Mouse (Mus musculus) urinary bladder, postnatal 14 days (tissue): Measurements from ENCODE around the gene Meiob.

Source experiments
- DNase-seq: peaks from one replicate; pipeline ENCODE4 v3.0.0; 2021; ENCODE audit warnings: low spot score

Gene Meiob

GRCm38 (mm10) chr17:24874405-24874745 lies 70.3 kb downstream of the Meiob start:
- no peak for DNase-seq

- DNase-seq: no peak
These were observed 70.9 kb downstream of the Meiob start for GRCm38 (mm10) chr17:24874989-24875388.

GRCm38 (mm10) chr17:24877336-24878116 lies 73.4 kb downstream of the Meiob start:
- no peak for DNase-seq

GRCm38 (mm10) chr17:24878117-24878397 lies 74.0 kb downstream of the Meiob start:
- no peak for DNase-seq

DNA sequence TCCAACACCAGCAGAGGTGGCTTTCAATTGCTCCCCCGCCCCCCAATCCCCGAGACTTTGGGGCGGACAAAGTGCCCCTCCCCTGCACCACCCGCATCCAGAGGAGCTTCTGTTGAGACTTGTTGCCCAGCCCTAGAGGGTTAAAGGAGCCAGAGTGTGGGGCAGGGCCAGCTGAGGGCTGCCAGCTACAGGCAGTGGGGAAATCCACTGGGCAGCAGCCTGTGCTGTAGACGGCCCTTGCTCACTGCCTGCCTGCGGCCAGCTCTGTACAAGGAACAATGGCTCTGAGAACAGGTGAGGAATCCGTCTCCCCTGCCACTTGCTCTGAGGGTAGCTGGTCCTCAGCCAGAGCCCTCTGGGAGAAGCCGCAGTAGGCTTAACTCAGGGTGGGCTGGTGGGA lies 74.4 kb downstream of the Meiob start:
- DNase-seq: no peak

- DNase-seq: no peak
These were observed 77.8 kb downstream of the Meiob start for GRCm38 (mm10) chr17:24881738-24882440.

- DNase-seq: no peak
These were observed 80.3 kb downstream of the Meiob start for GRCm38 (mm10) chr17:24884391-24884790.

DNA sequence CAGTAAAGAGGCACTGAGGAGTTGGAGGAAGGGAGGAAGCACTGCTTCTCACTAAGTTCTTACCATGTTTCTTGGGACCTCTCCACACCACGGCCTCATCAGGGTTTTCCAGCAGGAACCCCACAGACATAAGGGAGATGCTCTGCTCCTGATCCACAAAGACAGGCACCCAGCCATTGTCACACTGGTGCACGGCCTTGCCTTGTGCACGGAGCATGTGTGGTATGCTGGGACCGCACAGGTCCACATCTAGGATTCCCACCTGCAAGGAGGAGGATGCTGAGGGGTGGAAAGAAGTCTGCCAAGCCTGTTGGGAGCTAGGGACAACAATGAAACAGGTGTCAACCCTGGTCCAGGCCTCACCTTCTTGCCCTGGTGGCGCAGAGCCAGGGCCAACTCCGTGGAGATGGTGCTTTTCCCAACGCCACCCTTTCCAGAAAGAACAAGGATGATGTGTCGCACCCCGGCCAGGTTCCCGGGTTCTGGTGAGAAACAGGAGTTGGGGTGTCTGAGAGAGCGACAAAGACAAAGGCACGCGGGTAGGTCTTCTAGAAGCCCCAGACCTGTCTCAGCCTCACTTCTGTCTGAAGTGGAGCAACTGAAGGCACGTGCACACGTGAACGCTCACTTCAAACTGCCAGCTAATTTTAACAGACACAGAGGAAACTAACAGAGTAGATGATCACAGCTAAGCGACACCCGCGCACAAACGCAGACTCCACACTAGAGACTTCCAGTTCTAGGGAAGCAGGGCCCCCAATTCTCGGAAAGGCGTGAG lies 81.5 kb downstream of the Meiob start:
- no peak for DNase-seq

DNA sequence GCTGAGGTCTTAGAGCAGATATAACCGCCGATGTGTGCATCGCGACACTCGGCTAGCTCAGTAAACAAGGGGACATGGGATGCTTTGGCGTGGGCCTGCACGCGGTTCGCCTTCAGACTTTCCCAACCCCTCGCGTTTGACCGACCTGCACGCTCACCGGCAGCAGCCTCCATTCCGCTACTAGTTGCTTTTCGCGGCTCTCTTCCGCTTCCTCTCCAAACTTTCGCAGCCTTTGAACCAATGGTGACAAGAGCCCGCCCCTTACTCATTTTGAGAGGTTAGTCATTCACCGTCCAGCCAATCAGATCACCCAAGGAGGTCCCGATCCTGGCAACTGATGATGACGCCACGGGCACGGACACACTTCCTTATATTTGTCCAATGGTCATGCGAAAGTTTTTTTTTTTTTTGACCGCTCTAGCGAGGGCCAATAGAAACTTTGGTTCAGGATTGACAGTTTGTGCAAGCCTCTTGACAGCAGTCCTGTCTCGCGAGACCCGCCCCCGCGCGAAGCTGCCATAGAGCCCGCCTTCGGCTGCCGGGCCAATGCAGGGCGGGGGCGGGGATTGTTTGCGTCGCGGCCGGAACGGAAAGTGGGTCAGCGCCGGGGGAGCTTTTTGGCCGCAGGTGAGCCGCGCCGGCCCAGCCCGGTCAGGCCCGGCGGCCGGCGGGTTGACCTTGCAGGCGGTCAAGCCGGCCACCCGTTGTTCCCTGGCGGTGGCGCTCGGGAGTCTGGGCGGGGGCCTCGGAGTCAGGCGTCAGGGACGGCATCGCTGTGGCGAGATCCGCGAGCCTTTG lies 82.2 kb downstream of the Meiob start, which contains the start of the genes Nubp2 and Spsb3:
Nubp2 (minus strand) TSS at position 216 of the 798 bp plus-strand sequence.
Spsb3 (plus strand) TSS at position 510 of the 798 bp plus-strand sequence.
- peak; percentile 99 for DNase-seq

GRCm38 (mm10) chr17:24886932-24887271 lies 82.8 kb downstream of the Meiob start:
- DNase-seq: no peak

DNA sequence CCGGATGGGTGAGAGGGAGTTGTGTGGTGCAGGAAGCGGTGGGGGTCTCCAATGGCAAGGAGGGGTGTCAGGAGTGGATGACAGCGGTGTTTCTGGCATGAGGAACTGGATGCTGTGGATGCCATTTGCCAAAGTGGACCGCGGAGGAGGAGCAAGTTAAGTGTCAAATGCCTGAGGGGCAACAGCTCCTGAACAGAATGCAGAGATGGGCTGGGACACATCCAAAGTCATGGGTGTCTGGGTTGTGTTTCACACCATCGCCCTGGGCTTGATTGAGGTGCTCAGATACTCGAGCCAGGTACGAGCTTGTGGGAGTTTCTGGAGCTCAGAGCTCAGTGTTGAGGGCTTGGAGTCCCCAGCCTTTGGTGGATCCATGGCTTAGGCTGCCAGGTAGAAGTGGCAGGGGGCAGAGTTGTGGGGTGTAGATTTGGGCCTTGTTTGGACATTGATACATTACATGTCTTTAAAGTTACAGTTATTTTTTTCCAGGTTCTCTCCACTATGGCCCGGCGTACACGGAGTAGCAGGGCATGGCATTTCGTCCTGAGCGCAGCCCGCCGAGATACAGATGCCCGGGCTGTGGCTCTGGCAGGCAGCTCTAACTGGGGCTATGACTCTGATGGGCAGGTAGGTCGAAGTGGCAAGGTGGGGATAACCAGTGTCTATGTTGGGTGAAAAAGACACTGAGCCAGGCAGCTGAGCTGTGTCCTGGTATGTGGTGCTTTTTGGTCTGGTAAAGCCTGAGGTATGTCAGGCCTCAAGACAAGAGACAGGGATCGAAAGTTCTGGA lies 83.4 kb downstream of the Meiob start:
- no peak for DNase-seq

DNA sequence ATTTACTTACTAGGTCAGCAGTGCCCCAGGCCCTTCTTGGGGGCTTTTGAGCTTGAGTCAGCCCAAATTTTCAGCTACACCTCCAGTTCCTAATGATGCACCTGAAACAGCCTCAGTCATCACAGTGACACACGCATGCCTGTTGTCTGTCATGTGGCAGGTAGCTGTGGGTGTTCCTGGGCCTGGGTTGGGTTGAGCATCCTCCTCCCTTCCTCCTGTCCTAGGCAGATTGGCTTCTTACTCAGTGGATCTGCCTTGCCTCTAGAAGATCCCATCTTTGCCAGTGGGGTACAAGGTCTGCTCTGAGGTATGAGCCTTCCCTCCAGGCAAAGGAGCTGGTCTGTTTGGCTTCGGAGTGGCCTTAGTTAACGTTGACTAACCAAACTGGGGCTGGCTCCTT lies 84.8 kb downstream of the Meiob start:
- no peak for DNase-seq
